Mouse (Mus musculus): ENCODE measurements around the gene Slc2a4.

GRCm38 (mm10) chr11:69934681-69935080 lies 13.3 kb downstream of the Slc2a4 start:
- TF ChIP-seq EP300 (IDR thresholded peaks at IDR 0.05; ENCODE audit: low read depth), result no peak
- no peak for TF ChIP-seq CTCF (IDR thresholded peaks at IDR 0.05; ENCODE audit: low read depth)
